Mouse (Mus musculus): ENCODE data around the gene 3110009E18Rik. TPM values are rescaled to one million over a fixed set of nuclear protein-coding genes. Genes with fewer than 3 reads are reported as not detected.

Gene 3110009E18Rik
- polyA plus RNA-seq, 1 experiment from 2014 or later: 16.3 TPM

- no peaks in the 10 kb centered on the region for H3K36me3 ChIP-seq (replicated peaks; ENCODE audit: control insufficient read depth, insufficient read depth)
- no peak overlapping the region for H3K9ac ChIP-seq
- no peaks in the 10 kb centered on the region for H3K9me3 ChIP-seq (ENCODE audit: control insufficient read depth, low read length)
- no peak overlapping the region for H3K4me2 ChIP-seq (replicated peaks)
- no peak for ATAC-seq (ENCODE audit: low FRiP score)
- no peak overlapping the region for H3K4me3 ChIP-seq (replicated peaks; ENCODE audit: low read length)
- WGBS: 54% methylated on average over 3 of the region's 3 CpGs
- no peak for DNase-seq (ENCODE audit: low spot score)
- no peaks in the 10 kb centered on the region for H3K27me3 ChIP-seq (ENCODE audit: control insufficient read depth, insufficient read depth, low read length)
- H3K4me1 ChIP-seq (replicated peaks; ENCODE audit: control insufficient read depth, insufficient read depth, low read length): no peaks in the 10 kb centered on the region
- no peak overlapping the region for H3K27ac ChIP-seq
These were observed 77.2 kb downstream of the 3110009E18Rik start for GRCm38 (mm10) chr1:120198151-120198550.

- no peak for ATAC-seq (ENCODE audit: low FRiP score)
- H3K4me2 ChIP-seq (replicated peaks): no peak overlapping the region
- H3K4me1 ChIP-seq (replicated peaks; ENCODE audit: control insufficient read depth, insufficient read depth, low read length): no peaks in the 10 kb centered on the region
- WGBS: 91% methylated on average over 4 of the region's 4 CpGs
- H3K27ac ChIP-seq: no peak overlapping the region
- no peaks in the 10 kb centered on the region for H3K27me3 ChIP-seq (ENCODE audit: control insufficient read depth, insufficient read depth, low read length)
- no peaks in the 10 kb centered on the region for H3K9me3 ChIP-seq (ENCODE audit: control insufficient read depth, low read length)
- H3K4me3 ChIP-seq (replicated peaks; ENCODE audit: low read length): no peak overlapping the region
- H3K9ac ChIP-seq: no peak overlapping the region
- no peaks in the 10 kb centered on the region for H3K36me3 ChIP-seq (replicated peaks; ENCODE audit: control insufficient read depth, insufficient read depth)
- no peak for DNase-seq (ENCODE audit: low spot score)
These were observed 78.0 kb downstream of the 3110009E18Rik start for GRCm38 (mm10) chr1:120198942-120199341.

DNA sequence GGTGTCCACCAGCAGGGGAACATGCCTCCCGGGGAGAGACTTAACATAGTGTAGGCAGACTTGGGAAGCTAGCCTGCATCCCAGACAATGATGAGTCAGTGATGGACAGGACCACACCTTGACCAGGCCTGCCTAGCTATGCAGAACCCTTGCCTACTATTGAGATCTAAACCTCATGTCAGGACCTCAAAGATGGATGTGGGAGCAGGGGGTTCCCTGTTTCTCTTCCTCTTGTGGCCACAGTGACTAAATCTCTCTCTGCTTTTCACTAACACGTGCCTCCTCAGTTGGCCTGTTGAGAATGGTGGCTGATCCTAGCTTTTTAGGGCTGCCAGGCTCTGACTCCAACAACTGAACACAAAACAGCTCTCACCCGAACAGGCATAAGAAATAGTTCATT, 81.6 kb downstream of the 3110009E18Rik start:
- DNase-seq (ENCODE audit: low spot score) (no peak), ATAC-seq (ENCODE audit: low FRiP score) (no peak)
- Histone ChIP-seq H3K9ac (no peak overlapping the region), H3K9me3 (ENCODE audit: control insufficient read depth, low read length) (no peaks in the 10 kb centered on the region), H3K4me1 (replicated peaks; ENCODE audit: control insufficient read depth, insufficient read depth, low read length) (no peaks in the 10 kb centered on the region), H3K27ac (no peak overlapping the region), H3K4me3 (replicated peaks; ENCODE audit: low read length) (no peak overlapping the region), H3K4me2 (replicated peaks) (no peak overlapping the region), H3K27me3 (ENCODE audit: control insufficient read depth, insufficient read depth, low read length) (no peaks in the 10 kb centered on the region), H3K36me3 (replicated peaks; ENCODE audit: control insufficient read depth, insufficient read depth) (no peaks in the 10 kb centered on the region)
- WGBS: 57% methylated on average over 3 of the region's 3 CpGs

- Histone ChIP-seq H3K4me3 (replicated peaks; ENCODE audit: low read length) (no peak overlapping the region), H3K36me3 (replicated peaks; ENCODE audit: control insufficient read depth, insufficient read depth) (no peaks in the 10 kb centered on the region), H3K9ac (no peak overlapping the region), H3K27ac (no peak overlapping the region), H3K9me3 (ENCODE audit: control insufficient read depth, low read length) (no peaks in the 10 kb centered on the region), H3K27me3 (ENCODE audit: control insufficient read depth, insufficient read depth, low read length) (no peaks in the 10 kb centered on the region), H3K4me1 (replicated peaks; ENCODE audit: control insufficient read depth, insufficient read depth, low read length) (no peaks in the 10 kb centered on the region), H3K4me2 (replicated peaks) (no peak overlapping the region)
- ATAC-seq (ENCODE audit: low FRiP score) (no peak), DNase-seq (ENCODE audit: low spot score) (no peak)
- WGBS: 88% methylated on average over 5 of the region's 5 CpGs
These were observed 82.8 kb downstream of the 3110009E18Rik start for GRCm38 (mm10) chr1:120203836-120204235.

GRCm38 (mm10) chr1:120204834-120205233, 83.8 kb downstream of the 3110009E18Rik start:
- 41% methylated on average over 1 of the region's 1 CpGs for WGBS
- Histone ChIP-seq H3K9ac (no peak overlapping the region), H3K9me3 (ENCODE audit: control insufficient read depth, low read length) (no peaks in the 10 kb centered on the region), H3K4me2 (replicated peaks) (no peak overlapping the region), H3K36me3 (replicated peaks; ENCODE audit: control insufficient read depth, insufficient read depth) (no peaks in the 10 kb centered on the region), H3K4me1 (replicated peaks; ENCODE audit: control insufficient read depth, insufficient read depth, low read length) (no peaks in the 10 kb centered on the region), H3K27ac (no peak overlapping the region), H3K4me3 (replicated peaks; ENCODE audit: low read length) (no peak overlapping the region), H3K27me3 (ENCODE audit: control insufficient read depth, insufficient read depth, low read length) (no peaks in the 10 kb centered on the region)
- no peak for ATAC-seq (ENCODE audit: low FRiP score)
- DNase-seq (ENCODE audit: low spot score): no peak

- H3K9me3 ChIP-seq (ENCODE audit: control insufficient read depth, low read length): no peaks in the 10 kb centered on the region
- H3K27ac ChIP-seq: no peak overlapping the region
- H3K36me3 ChIP-seq (replicated peaks; ENCODE audit: control insufficient read depth, insufficient read depth): no peaks in the 10 kb centered on the region
- H3K4me3 ChIP-seq (replicated peaks; ENCODE audit: low read length): no peak overlapping the region
- no peak overlapping the region for H3K4me2 ChIP-seq (replicated peaks)
- peak; percentile 89 for ATAC-seq (ENCODE audit: low FRiP score)
- H3K9ac ChIP-seq: no peak overlapping the region
- no peaks in the 10 kb centered on the region for H3K4me1 ChIP-seq (replicated peaks; ENCODE audit: control insufficient read depth, insufficient read depth, low read length)
- H3K27me3 ChIP-seq (ENCODE audit: control insufficient read depth, insufficient read depth, low read length): no peaks in the 10 kb centered on the region
- peak; percentile 72 for DNase-seq (ENCODE audit: low spot score)
- WGBS: 38% methylated on average over 6 of the region's 6 CpGs
These were observed 86.6 kb downstream of the 3110009E18Rik start for GRCm38 (mm10) chr1:120207568-120207967.

DNA sequence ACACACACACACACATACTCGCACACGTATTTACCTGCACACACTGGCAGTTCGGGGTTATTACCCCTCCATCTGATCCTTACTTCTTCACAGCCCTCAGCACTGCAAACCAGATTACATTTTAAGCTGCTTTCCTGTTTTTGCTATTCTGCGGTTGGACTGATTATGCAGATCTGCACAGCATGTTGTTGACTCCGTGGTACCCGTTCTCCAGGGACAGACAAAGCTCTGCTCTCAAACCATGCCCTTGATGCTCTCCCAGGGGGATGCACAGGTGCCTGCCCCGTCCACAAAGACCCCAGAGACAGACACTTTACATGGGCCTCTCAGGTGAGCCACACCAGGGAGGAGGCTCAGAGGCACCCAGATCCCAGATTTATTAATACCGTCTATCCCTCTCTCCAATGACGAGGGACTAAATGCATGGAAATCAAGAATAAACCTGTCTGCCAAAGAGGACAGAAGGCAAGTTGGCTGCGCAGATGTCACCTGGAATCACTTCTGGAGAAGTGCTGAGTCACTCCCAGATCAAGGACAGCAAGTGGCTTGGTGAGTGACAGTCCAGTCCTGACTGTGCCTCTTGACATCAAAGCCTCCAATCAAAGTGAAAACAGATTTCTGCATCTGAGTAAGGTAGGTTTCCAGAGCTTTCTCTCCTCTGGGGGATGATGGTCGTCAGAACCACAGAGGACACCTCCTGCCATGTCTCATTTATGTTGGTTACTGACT, 87.7 kb downstream of the 3110009E18Rik start:
- 80% methylated on average over 11 of the region's 11 CpGs for WGBS
- Histone ChIP-seq H3K27me3 (ENCODE audit: control insufficient read depth, insufficient read depth, low read length) (no peaks in the 10 kb centered on the region), H3K4me3 (replicated peaks; ENCODE audit: low read length) (no peak overlapping the region), H3K4me2 (replicated peaks) (no peak overlapping the region), H3K4me1 (replicated peaks; ENCODE audit: control insufficient read depth, insufficient read depth, low read length) (no peaks in the 10 kb centered on the region), H3K36me3 (replicated peaks; ENCODE audit: control insufficient read depth, insufficient read depth) (no peaks in the 10 kb centered on the region), H3K9ac (no peak overlapping the region), H3K9me3 (ENCODE audit: control insufficient read depth, low read length) (no peaks in the 10 kb centered on the region), H3K27ac (no peak overlapping the region)
- ATAC-seq (ENCODE audit: low FRiP score) (no peak), DNase-seq (ENCODE audit: low spot score) (no peak)

- ATAC-seq (ENCODE audit: low FRiP score): no peak
- no peak overlapping the region for H3K4me3 ChIP-seq (replicated peaks; ENCODE audit: low read length)
- H3K9me3 ChIP-seq (ENCODE audit: control insufficient read depth, low read length): no peaks in the 10 kb centered on the region
- H3K4me2 ChIP-seq (replicated peaks): no peak overlapping the region
- H3K36me3 ChIP-seq (replicated peaks; ENCODE audit: control insufficient read depth, insufficient read depth): no peaks in the 10 kb centered on the region
- WGBS: 35% methylated on average over 6 of the region's 6 CpGs
- H3K27me3 ChIP-seq (ENCODE audit: control insufficient read depth, insufficient read depth, low read length): no peaks in the 10 kb centered on the region
- H3K9ac ChIP-seq: no peak overlapping the region
- DNase-seq (ENCODE audit: low spot score): no peak
- H3K27ac ChIP-seq: no peak overlapping the region
- H3K4me1 ChIP-seq (replicated peaks; ENCODE audit: control insufficient read depth, insufficient read depth, low read length): no peaks in the 10 kb centered on the region
These were observed 99.9 kb downstream of the 3110009E18Rik start for GRCm38 (mm10) chr1:120220841-120221240.

DNA sequence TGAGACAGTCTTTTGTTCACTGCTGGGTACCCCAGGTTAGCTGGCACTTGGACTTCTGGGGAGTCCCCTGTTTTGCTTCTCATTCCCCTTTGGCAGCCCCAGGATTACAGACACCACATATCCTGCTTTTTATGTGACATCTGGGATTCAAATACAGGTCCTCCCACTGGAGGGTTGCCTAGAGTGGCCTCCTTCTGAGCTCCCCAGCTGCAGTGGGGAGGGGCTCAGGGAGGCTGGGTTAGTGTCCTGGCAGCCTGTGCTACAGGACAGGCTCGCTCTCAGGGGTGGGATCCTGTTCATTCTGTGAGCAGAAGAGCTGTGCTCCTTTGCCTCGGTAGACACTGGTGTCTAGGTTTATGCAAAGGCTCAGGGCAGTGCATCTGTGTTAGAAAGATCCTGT, 100.3 kb downstream of the 3110009E18Rik start:
- WGBS: 35% methylated on average over 2 of the region's 2 CpGs
- Histone ChIP-seq H3K4me1 (replicated peaks; ENCODE audit: control insufficient read depth, insufficient read depth, low read length) (no peaks in the 10 kb centered on the region), H3K27ac (no peak overlapping the region), H3K9ac (no peak overlapping the region), H3K4me2 (replicated peaks) (no peak overlapping the region), H3K4me3 (replicated peaks; ENCODE audit: low read length) (no peak overlapping the region), H3K9me3 (ENCODE audit: control insufficient read depth, low read length) (no peaks in the 10 kb centered on the region), H3K27me3 (ENCODE audit: control insufficient read depth, insufficient read depth, low read length) (no peaks in the 10 kb centered on the region), H3K36me3 (replicated peaks; ENCODE audit: control insufficient read depth, insufficient read depth) (no peaks in the 10 kb centered on the region)
- ATAC-seq (ENCODE audit: low FRiP score) (no peak), DNase-seq (ENCODE audit: low spot score) (no peak)

GRCm38 (mm10) chr1:120223613-120224012, 102.6 kb downstream of the 3110009E18Rik start:
- H3K27ac ChIP-seq: no peak overlapping the region
- ATAC-seq (ENCODE audit: low FRiP score) (no peak), DNase-seq (ENCODE audit: low spot score) (no peak)
- no peaks in the 10 kb centered on the region for H3K36me3 ChIP-seq (replicated peaks; ENCODE audit: control insufficient read depth, insufficient read depth)
- H3K4me3 ChIP-seq (replicated peaks; ENCODE audit: low read length): no peak overlapping the region
- 78% methylated on average over 4 of the region's 4 CpGs for WGBS
- H3K4me2 ChIP-seq (replicated peaks): no peak overlapping the region
- H3K9me3 ChIP-seq (ENCODE audit: control insufficient read depth, low read length): no peaks in the 10 kb centered on the region
- H3K27me3 ChIP-seq (ENCODE audit: control insufficient read depth, insufficient read depth, low read length): no peaks in the 10 kb centered on the region
- no peak overlapping the region for H3K9ac ChIP-seq
- no peaks in the 10 kb centered on the region for H3K4me1 ChIP-seq (replicated peaks; ENCODE audit: control insufficient read depth, insufficient read depth, low read length)

Data from hindbrain, embryonic 14.5 days (tissue).